Mouse (Mus musculus): ENCODE measurements at regions not wholly inside any gene's neighbourhood (a gene's known extent, or its start where the extent isn't known, plus 50 kb on each side); places are given as distances from the start of the nearest gene placed in this dataset.

DNA sequence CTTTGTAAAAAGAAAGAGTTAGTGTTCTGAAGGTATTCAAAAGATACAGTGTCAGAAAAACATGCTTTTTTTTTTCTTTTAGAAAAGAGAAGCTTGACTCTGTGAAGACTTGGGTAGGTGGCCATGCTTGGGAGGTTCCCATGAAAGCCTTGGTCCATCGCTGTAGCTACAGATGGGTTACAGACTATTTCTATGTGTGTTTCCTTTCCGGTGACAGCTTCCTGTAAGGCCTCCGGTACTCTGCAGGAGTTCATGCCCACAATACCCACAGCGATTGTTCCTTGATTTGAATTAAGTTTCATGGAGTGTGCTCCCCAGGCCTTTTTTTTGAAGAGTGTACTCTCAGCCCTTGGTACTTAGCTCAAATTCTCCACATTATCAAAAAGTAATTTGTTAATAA is 604.1 kb upstream of the Mef2c start:
- TF ChIP-seq CTCF (conservative IDR thresholded peaks at IDR 0.05 in 1 of 2, IDR thresholded peaks at IDR 0.05 in 1 of 2; ENCODE audit: low read depth in 2 of 2, low read length in 2 of 2) (no peak), ZNF384 (IDR thresholded peaks at IDR 0.05; ENCODE audit: low read depth, low read length) (no peak), ZC3H11A (IDR thresholded peaks at IDR 0.05; ENCODE audit: low read depth, low read length) (no peak), UBTF (IDR thresholded peaks at IDR 0.05; ENCODE audit: low read depth, low read length) (no peak), BHLHE40 (IDR thresholded peaks at IDR 0.05; ENCODE audit: low read depth, low read length) (no peak), ZKSCAN1 (IDR thresholded peaks at IDR 0.05; ENCODE audit: borderline replicate concordance, low read depth, low read length) (no peak), USF2 (conservative IDR thresholded peaks at IDR 0.05; ENCODE audit: low read depth, low read length) (no peak), SMC3 (IDR thresholded peaks at IDR 0.05; ENCODE audit: low read depth, low read length) (no peak), POLR2A (IDR thresholded peaks at IDR 0.05; ENCODE audit: low read depth, low read length) (no peak), E2F4 (IDR thresholded peaks at IDR 0.05; ENCODE audit: insufficient replicate concordance, low read depth, low read length) (no peak), MXI1 (IDR thresholded peaks at IDR 0.05; ENCODE audit: low read depth, low read length) (no peak)
